Mouse (Mus musculus) large intestine, adult 2 months (tissue): ENCODE results near the gene Tex14. TPM values are rescaled to one million over a fixed set of nuclear protein-coding genes. Genes with fewer than 3 reads are reported as not detected.
"Not testable (repeated sequence)": the region's sequence is repeated elsewhere in the genome, so short reads cannot be mapped to it uniquely, and the experiment has no call there.

Source experiments
- DNase-seq: peaks from one replicate; pipeline ENCODE4 v3.0.0-alpha.2; 2012; ENCODE audit warnings: low read depth, low spot score
- WGBS: fragments of 180-500 bp; shearing (Covaris S2); methylation state at CpG from one replicate; pipeline ENCODE4 v1.1.7; 2018; 5-methylcytosine and 5-hydroxymethylcytosine counted together
- polyA plus RNA-seq: library from polyadenylated mRNA; depleted of rRNA; stranded (reverse); fragments of >200 nt; gene quantifications from 2 replicates; pipeline ENCODE4 v1.2.3, GENCODE M21; 2012

The Tex14 gene
- polyA plus RNA-seq, 1 experiment, result 0.12 TPM

DNA sequence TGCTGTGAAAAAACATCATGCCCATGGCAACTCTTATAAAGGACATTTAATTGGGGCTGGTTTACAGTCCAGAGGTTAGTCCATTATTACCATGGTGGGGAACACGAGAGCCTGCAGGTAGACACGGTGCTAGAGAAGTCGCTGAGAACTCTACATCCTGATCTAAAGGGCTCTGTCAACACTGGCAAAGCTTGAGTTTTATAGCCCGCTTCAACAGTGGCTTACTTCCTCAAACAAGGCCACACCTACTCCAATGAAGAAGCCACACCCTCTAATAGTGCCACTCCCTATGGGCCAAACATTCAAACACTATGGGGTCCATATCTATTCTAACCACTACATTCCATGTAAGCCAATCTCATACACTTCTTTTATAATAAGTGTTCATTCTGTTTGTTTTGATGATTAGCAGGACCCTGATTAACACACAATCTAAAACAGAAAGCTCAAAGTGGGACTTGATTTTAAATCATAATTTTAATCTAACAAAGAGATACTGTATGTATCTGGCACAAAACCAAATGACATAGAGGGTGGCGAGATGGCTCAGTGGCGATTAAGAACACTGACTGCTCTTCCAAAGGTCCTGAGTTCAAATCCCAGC lies 61.2 kb downstream of the Tex14 start:
- 24% methylated on average over 6 of the region's 6 CpGs for WGBS
- DNase-seq, result no peak

DNA sequence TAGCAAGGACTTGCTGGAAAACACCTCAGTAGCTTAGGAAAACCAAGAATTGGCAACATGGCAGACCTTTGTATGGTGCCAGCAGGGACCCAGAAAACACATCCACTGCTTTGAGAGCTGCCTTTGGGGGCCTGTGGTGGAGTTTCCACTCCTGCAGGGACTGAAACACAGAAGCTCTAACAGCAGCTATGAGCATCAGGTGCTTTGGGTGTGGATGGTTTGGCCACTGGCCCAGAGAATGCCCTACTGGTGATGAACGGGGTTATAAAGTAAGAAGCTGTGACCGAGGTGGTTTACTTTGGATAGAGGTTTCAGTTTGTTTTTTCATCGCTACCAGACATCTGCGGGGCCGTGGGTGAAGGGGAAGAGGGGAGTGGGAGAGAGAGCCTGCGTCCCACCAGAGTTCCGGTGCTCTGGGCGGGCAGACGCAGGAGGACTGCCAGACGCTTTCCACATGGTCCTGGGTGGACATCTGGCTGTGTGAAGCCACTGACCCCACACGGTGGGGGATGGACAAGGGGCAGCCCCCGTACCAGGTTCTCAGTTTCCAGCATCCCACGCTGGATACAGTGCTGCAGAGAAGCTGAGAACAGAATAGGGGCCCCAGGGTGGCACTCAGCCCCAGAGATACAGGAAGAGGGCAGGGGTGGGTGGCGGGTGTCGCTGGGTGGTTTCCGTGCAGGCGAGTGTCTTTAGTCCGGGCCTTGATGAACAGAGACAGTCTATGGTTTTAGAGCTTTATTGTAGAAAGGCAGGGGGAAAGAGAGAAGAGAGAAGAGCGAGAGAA lies 62.8 kb downstream of the Tex14 start:
- DNase-seq, result no peak
- WGBS, result 9% methylated on average over 19 of the region's 19 CpGs

DNA sequence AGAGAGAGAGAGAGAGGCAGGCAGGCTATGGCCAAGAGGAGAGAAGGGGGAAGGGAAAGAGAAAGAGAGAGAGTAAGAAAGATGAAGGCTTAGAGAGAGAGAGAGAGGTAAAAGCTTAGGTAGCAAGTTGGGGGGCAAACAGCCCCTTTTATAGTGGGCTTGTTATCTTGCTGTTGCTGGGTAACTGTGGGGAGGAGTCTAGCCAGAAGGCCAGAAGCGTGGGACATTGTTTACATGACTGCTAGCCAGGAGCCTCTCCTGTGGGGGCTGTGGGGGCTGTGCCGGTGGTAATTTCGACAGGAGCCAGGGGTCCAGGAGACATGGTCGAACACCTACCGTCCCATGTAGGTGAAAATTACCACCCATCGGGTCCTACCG lies 63.4 kb downstream of the Tex14 start:
- DNase-seq, result no peak
- WGBS, result 33% methylated on average over 7 of the region's 7 CpGs

DNA sequence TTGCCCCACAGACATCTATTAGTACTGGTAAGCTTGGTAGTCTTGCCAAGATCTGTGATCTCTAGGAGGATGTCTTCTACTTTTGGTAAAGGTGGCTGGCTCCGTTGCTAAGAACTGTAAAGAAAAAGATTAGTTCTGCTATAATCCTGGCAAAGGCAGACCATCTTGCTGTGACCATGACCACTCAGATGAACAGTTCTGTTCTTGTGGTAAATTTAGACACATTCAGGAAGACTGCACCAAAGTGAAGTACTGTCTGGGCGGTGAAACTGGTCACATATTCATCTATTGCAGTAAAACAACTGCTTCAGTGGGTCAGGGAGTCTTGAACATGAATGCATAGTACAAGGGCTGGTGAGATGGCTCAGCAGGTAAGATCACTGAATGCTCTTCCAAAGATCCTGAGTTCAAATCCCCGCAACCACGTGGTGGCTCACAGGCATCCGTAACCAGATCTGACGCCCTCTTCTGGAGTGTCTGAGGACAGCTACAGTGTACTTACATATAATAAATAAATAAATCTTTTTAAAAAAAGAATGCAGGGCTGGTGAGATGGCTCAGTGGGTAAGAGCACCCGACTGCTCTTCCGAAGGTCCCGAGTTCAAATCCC lies 63.9 kb downstream of the Tex14 start:
- 74% methylated on average over 9 of the region's 9 CpGs for WGBS

DNA sequence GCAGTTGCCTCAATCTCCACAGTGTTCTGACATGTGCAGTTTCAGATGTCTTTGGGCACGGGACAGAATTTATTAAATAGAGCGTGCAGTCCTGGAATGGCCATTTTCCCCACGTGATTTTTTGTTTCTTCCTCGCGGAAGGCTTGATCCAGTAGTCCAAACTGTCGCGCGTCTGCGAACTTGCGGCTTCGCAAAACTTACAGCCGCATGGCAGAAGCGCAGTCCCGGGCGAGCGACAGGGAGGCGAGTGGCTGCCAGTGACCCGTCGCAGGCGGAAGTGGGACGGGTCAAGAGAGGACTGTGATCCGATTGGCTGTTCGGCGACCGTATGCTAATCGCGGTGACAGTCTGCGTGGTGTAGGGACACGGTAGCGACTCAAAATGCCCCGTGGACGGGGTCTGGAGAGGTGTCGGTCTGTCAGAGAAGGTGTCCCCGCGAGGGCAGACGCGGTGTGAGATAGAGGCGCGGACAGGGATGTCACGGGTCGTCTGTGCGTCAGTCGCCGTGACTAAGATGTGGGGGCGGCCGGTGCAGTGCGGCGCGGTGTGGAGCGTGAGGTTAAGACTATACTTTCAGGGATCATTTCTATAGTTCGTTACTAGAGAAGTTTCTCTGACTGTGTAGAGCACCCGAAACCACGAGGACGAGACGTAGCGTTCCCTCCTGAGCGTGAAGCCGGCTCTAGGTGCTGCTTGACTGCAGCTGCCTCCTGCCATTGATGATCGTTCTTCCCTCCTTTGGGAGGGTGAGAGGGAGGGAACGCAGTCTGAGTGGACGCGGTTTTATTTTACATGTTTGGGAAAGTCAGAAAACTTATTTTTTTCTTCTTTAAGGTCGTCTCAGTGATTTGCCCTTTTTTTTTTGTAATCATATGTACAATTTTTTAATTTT lies 66.2 kb downstream of the Tex14 start:
- under 1% methylated on average over 29 of the region's 63 CpGs for WGBS
- not testable (repeated sequence) for DNase-seq

More for the DNA sequence above, 63.9 kb downstream of the Tex14 start:
- DNase-seq, result no peak

DNA sequence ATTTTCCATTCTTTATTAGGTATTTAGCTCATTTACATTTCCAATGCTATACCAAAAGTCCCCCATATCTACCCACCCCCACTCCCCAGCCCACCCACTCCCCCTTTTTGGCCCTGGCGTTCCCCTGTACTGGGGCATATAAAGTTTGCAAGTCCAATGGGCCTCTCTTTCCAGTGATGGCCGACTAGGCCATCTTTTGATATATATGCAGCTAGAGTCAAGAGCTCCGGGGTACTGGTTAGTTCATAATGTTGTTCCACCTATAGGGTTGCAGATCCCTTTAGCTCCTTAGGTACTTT lies 66.8 kb downstream of the Tex14 start:
- DNase-seq, result not testable (repeated sequence)
- 10% methylated on average over 2 of the region's 3 CpGs for WGBS

DNA sequence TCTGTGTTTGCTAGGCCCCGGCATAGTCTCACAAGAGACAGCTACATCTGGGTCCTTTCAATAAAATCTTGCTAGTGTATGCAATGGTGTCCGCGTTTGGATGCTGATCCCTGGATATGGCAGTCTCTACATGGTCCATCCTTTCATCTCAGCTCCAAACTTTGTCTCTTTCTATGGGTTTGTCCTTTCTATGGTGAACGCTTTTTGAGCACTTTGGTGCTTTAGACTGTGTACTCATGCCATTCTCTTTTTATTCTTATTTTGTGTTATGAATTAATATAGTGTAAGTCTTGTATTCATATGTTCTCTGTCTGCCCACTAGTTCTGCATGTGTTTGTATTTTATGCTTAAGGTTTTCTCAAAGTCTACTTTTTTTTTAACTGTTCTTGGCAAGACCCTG lies 67.2 kb downstream of the Tex14 start:
- WGBS, result 25% methylated on average over 4 of the region's 4 CpGs

DNA sequence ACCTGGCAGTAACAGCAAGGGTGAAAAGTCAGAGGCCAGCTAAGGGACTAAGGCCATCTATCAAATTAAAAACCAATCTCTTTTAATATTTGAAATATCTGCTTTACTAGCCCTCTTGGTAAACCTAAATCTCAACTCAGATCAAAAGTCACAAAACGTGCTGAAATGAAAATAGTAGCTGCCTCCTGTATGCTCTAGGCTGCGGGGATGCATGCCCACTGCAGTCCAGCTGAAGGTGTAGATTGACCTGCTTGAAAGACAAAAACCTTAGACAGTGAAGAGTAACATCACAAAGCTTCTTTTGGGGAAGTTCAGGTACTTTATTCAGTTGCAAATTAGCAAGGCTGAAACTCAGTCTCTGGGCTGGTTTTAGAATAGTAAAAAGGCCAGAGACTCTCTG lies 74.3 kb downstream of the Tex14 start:
- DNase-seq, result not testable (repeated sequence)
- WGBS, result 76% methylated on average over 2 of the region's 2 CpGs

More for the DNA sequence above, 67.2 kb downstream of the Tex14 start:
- DNase-seq, result not testable (repeated sequence)

DNA sequence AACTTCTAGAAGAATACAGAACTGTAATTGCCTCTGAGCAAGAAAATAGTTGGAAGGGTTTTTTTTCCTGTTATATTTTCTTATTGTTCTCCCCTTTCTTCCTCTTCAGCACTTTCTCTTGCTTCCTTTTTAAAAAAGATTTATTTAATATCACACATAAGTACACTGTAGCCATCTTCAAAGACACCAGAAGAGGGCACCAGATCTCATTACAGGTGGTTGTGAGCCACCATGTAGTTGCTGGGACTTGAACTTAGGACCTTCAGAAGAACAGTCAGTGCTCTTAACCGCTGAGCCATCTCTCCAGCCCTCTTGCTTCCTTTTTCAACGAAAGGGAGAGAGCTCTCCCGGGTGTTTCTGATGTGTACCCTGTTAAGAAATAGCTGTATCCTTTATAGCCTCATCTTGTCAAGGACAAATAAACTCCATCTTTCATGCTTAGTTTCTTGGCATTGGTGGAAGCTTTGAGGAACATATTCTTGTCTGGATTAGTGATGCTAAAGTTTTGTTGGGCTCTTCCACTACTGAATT lies 79.0 kb downstream of the Tex14 start:
- DNase-seq, result no peak

DNA sequence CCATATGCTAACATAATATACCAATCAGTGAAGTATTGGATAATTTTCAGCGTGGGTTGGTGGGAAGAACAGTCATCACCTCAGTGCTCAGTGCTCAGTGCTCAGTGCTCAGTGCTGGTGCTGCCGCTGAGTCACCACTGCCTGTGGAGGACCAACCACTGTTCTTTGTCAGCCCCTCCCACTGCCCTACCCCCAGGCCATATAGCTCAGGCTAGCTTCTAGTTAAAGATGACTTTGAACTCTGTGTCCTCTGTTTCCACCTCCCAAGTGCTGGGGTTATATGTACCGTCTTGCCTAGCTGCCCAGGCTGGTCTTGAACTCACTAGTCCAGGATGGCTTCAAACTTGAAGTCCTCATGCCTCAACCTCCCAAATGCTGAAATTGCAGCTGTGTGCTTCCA lies 84.1 kb downstream of the Tex14 start:
- 86% methylated on average over 3 of the region's 3 CpGs for WGBS
- DNase-seq, result no peak

More for the DNA sequence above, 79.0 kb downstream of the Tex14 start:
- WGBS, result 65% methylated on average over 3 of the region's 3 CpGs

DNA sequence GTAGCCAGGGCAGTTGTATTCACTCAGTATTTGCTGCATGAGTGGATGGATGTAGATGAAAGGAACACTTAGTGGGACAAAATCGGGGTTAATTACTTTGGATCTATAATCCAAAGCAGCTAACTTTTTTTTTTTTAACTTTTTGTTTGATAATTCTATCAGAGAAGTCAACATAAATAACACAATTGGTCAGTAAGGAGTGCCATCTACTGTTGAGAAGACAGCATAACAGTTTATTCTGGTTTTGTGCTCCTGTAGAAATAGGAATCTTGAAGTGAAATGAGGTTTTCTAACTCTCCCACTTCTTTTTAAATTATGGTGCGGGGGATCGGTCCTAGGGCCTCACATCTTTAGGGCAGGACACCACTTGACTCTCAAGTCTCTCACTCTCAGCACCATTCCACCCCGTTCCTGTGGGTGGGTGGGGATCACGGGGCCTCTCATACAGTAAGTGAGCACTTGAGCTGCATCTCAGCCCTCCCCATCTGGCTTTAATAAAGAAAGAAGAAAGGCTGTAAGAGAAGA lies 99.9 kb downstream of the Tex14 start:
- WGBS, result 69% methylated on average over 5 of the region's 5 CpGs
- no peak for DNase-seq

DNA sequence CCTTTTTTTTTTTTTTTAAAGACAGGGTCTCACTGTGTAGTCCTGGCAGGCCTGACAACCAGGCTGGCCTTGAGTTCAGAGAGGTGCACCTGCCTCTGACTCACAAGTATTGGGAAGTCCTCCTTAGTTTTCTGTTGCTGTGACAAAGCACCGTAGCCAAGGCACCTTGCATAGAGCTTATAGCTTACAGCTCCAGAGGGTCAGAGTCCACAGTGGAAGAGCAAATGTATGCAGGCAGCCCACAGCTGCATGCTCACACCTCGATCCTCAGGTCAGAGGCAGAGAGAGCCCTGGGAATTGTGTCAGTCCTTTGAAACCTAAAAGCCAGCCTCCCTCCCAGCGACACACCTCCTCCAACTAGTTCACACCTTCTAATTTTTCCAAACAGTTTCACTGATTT lies 101.6 kb downstream of the Tex14 start:
- WGBS, result 30% methylated on average over 3 of the region's 3 CpGs
- DNase-seq, result no peak

DNA sequence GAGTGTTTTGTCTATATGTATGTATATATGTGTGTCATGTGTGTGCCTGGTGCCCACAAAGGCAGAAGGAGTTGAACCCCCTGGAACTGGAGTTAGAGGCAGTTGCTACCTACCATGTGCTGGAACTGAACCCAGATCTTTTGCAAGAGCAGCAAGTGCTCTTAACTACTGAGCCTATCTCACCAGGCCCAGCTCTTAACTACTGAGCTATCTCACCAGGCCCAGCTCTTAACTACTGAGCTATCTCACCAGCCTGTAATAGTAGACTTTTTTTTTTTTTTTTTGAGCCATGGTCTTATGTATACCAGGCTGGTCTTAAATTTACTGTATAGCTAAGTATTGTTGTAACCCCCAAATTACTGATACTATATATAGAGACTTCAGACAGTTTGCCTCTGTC lies 102.2 kb downstream of the Tex14 start:
- no peak for DNase-seq

DNA sequence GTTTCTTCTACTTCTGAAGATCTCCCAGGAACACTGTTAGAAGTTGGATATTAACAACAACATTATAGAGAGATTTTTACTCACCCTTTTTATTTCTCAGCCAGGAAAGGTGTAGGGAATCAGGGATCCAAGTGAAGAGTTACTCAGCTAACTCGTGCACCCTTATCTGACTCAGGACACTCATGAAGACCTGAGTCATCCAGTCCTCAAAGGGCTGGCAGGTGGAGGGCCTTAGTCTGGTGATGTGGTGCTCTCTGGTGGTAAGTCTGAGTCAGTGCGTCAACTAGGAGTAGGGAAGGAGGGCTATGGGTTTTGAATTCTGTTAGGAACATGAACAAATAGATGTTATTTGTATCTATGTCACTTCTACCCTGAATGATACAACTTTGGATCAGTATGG lies 114.4 kb downstream of the Tex14 start:
- WGBS, result 6% methylated on average over 2 of the region's 2 CpGs
- peak; percentile 32 for DNase-seq

DNA sequence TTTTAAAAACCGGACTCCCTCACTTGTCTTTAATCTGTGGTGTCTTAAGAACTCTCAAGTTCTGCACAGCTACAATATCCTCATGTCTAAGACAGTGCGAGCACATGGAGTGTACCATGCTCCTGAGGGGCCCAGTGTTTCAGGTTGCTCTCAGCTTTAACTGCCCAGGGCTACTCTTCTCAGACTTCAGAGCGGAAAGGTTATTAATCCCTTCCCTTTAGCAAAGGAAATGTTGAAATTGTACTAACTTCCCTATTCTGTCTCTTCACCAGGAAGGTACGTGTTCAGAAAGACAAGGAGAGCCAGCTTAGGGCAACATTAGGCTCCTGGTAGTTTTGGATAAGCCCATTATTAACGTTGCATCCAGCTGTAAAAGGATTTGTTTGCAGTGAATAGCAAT lies 118.6 kb downstream of the Tex14 start:
- 79% methylated on average over 5 of the region's 5 CpGs for WGBS
- no peak for DNase-seq

DNA sequence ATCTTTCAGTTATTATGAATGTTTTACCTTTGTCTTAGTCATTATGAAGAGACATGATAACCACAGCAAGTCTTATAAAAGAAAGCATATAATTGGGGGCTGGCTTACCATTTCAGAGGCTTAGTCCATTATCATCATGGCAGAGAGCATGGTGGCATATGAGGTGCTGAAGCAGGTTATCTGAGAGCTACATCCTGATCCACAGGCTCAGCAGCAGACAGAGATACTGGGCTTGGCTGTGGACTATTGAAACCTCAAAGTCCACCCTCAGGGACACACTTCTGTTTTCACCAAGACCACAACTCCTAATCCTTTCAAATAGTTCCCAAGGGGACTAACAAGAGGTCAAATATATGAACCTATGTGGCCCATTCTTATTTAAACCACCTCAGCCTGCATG lies 119.1 kb downstream of the Tex14 start:
- no peak for DNase-seq

DNA sequence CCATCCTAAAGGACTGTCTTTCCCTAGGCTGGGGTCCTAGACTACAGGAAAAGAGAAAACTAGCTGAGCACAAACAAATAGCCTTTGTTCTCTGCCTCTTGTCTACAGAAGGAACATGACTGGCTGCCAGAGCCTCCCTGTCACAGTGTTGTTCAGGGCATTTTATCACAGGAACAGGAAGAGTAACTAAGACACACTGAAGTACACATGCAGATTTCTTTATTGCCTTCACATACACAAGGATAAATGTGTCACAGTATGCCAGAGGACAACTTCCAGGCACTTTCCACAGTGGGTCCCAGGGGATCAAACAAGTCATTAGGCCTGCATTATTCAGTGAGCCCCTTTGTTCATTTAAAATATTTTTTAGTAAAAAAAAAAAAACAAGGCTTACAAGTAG lies 119.9 kb downstream of the Tex14 start:
- no peak for DNase-seq

DNA sequence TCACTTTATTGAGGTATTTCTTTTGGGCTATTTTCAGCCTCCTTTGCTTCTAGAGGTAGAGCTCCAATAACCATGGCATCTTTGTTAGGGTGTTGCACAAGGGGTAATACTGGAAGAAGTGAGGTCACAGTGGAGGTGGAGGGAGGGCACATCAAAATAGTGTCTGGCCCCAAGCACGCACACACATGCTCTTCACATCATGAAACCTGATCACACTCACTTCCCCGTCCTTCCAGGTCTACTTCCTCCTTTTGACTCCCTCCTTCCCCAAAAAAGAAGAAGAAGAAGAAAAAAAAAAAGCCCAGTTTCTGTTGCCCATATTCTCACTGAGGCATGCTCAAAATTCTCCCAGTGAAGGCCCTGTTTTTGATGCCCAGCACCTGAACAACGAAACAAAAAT lies 122.5 kb downstream of the Tex14 start:
- WGBS, result 86% methylated on average over 3 of the region's 3 CpGs
- no peak for DNase-seq

DNA sequence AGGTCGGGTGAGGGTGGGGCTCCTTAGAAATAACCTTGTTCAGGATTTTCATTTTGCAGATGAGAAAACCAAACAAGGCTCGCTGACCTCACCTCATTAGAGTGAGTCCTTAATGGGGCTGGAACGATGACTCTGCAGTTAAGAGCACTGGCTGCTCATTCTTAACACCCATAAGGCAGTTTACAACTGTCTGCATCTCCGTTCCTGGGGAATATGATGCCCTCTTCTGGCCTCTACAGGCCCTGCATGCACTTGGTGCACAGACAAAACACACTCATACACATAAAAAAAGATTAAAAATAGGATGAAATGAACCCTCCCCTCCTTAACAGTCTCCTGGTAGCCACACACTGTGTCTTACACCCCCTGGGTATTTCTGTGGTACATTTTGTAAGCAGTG lies 123.1 kb downstream of the Tex14 start:
- no peak for DNase-seq
- WGBS, result 36% methylated on average over 4 of the region's 4 CpGs

DNA sequence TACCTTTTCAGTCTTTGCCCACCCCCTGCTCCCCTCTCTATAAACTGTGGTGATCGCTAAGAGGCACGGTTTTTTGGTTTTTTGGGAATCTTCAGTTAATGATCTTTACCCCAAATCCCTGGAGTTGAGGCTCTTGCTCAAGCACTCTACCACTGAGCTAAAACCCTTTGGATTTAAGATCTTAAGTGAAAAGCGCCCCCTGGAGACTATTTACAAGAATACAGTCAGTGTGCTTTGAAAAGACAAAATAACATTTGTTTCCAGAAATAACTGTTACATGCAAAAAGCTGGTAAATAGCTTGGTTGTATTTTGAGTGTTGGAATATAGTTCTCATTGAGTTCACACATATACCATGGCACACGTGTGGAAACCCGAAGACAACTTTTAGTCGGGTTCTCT lies 126.8 kb downstream of the Tex14 start:
- DNase-seq, result no peak
- WGBS, result 65% methylated on average over 6 of the region's 6 CpGs
